9 mouse cellular contexts compared by ENCODE assay signal in genomic region chr3:146058263-146058662, GRCm38 (mm10). TPM values are rescaled to one million over a fixed set of nuclear protein-coding genes. Genes with fewer than 3 reads are reported as not detected.
A peak's percentile ranks its signal among the peaks of the same experiment; 100 is the strongest.
DNase-seq lines count a peak whose midpoint lies in the region; ATAC-seq and TF ChIP-seq lines count a peak whose summit lies in the region.
"Had no signal": no experiment of that assay in that cellular context is flagged by ENCODE, and none has a peak within 500 bp of the region (broad histone marks: within the 10 kb centered on the region; RNA-seq: fewer than 3 reads in every experiment).

No protein-coding gene starts in this region.

- no peak; the same call in 1 of the 2 replicates for ATAC-seq in stomach, postnatal 0 days (ENCODE audit: low FRiP score, low TSS enrichment)

- no peak overlapping the region for H3K4me3 ChIP-seq in stomach, postnatal 0 days (ENCODE audit: low read depth, low read length)

- 12% methylated on average over 4 of the region's 4 CpGs for WGBS in stomach, postnatal 0 days

- peak; percentile 56 for DNase-seq in gastrocnemius, adult 18-20 months (ENCODE audit: low spot score)
- DNase-seq in gastrocnemius, postnatal 25 days, result no peak
- DNase-seq in 3134 (ENCODE audit: extremely low read depth, insufficient read length, low spot score) (peak; percentile 20), NIH3T3 (ENCODE audit: low read depth) (peak; percentile 86)
- peak; percentile 68 for DNase-seq in embryo, embryonic 9.5 days (ENCODE audit: extremely low spot score)
- DNase-seq in hindlimb bud, embryonic 11.5 days (ENCODE audit: extremely low spot score, low read depth, low spot score), result peak; percentile 39
- peak; percentile 35 for DNase-seq in lung, postnatal 25 days (ENCODE audit: low spot score)
- peak; percentile 65 for DNase-seq in stomach, postnatal 0 days (ENCODE audit: low spot score)

- TF ChIP-seq EP300 in stomach, postnatal 0 days (optimal IDR thresholded peaks at IDR 0.05), result no peak

- no peaks in the 10 kb centered on the region for H3K36me3 ChIP-seq in stomach, postnatal 0 days (ENCODE audit: control insufficient read depth, insufficient read depth, low read length)

- TF ChIP-seq CTCF in stomach, postnatal 0 days (IDR thresholded peaks at IDR 0.05; ENCODE audit: low read depth), result peak; percentile 84

- no peak overlapping the region for H3K9ac ChIP-seq in stomach, postnatal 0 days (ENCODE audit: low read length)

- H3K9me3 ChIP-seq in stomach, postnatal 0 days (ENCODE audit: control insufficient read depth, low read length), result no peaks in the 10 kb centered on the region

- H3K4me2 ChIP-seq in stomach, postnatal 0 days (replicated peaks; ENCODE audit: low read depth), result no peak overlapping the region

- no peaks in the 10 kb centered on the region for H3K27me3 ChIP-seq in stomach, postnatal 0 days (ENCODE audit: control insufficient read depth, insufficient read depth, low read length)

- H3K27ac ChIP-seq in stomach, postnatal 0 days (replicated peaks), result no peak overlapping the region

- no peaks in the 10 kb centered on the region for H3K4me1 ChIP-seq in stomach, postnatal 0 days (replicated peaks; ENCODE audit: control insufficient read depth, insufficient read depth)

RNA-seq across cellular contexts. Expression of gene Wdr63, which starts 49.7 kb away (rescaled TPM):
- not detected for total RNA-seq in gastrocnemius, adult 18-20 months (2021)
- total RNA-seq in gastrocnemius, postnatal 25 days (2021), result not detected
- polyA plus RNA-seq in stomach, postnatal 0 days (2015; fragmentation: Nextera tagmentation; extraction: Ambion mirVana), result 0.62 and 0.72 TPM in 2 replicates

RNA-seq across cellular contexts. Expression of gene Mcoln3, which starts 59.0 kb away (rescaled TPM):
- not detected for total RNA-seq in gastrocnemius, adult 18-20 months (2021)
- total RNA-seq in gastrocnemius, postnatal 25 days (2021), result not detected
- not detected in 2 replicates for polyA plus RNA-seq in stomach, postnatal 0 days (2015; fragmentation: Nextera tagmentation; extraction: Ambion mirVana)
- total RNA-seq: left cerebral cortex, postnatal 14 days had no signal
